Mouse (Mus musculus) heart, adult 2 months (tissue): Measurements from ENCODE around the gene Gcfc2.

Experiments used
- CTCF ChIP-seq: fragments of 200-600 bp; IDR thresholded peaks from 2 replicates; pipeline ENCODE4 v1.8.1; 2022; ENCODE audit warnings: antibody characterized with exemption, mild to moderate bottlenecking, moderate library complexity
- EP300 ChIP-seq: fragments of 200-500 bp; IDR thresholded peaks from 2 replicates; pipeline ENCODE4 v1.6.1; 2011; ENCODE audit warnings: low read depth, low read length, control low read depth; ENCODE audit not compliant: insufficient read depth
- POLR2A ChIP-seq: fragments of 200-500 bp; IDR thresholded peaks from 2 replicates; pipeline ENCODE4 v1.6.1; 2011; ENCODE audit warnings: mild to moderate bottlenecking, low read depth, low read length, control low read depth; ENCODE audit not compliant: insufficient read depth

GRCm38 (mm10) chr6:81911244-81911643 is 12.2 kb upstream of the Gcfc2 start:
- no peak for TF ChIP-seq POLR2A
- TF ChIP-seq CTCF, result no peak
- no peak for TF ChIP-seq EP300
